Mouse (Mus musculus) frontal cortex, postnatal 10 days (tissue): Measurements from ENCODE around the gene Caprin2.
"Not testable (repeated sequence)": the region's sequence is repeated elsewhere in the genome, so short reads cannot be mapped to it uniquely, and the experiment has no call there.

Experiments
- DNase-seq, 2 experiments: peaks; one replicate each; pipeline ENCODE4 v3.0.0; 2022; ENCODE audit warnings: low spot score in 2 of 2, mixed read lengths in 1 of 2

Caprin2 gene

DNA sequence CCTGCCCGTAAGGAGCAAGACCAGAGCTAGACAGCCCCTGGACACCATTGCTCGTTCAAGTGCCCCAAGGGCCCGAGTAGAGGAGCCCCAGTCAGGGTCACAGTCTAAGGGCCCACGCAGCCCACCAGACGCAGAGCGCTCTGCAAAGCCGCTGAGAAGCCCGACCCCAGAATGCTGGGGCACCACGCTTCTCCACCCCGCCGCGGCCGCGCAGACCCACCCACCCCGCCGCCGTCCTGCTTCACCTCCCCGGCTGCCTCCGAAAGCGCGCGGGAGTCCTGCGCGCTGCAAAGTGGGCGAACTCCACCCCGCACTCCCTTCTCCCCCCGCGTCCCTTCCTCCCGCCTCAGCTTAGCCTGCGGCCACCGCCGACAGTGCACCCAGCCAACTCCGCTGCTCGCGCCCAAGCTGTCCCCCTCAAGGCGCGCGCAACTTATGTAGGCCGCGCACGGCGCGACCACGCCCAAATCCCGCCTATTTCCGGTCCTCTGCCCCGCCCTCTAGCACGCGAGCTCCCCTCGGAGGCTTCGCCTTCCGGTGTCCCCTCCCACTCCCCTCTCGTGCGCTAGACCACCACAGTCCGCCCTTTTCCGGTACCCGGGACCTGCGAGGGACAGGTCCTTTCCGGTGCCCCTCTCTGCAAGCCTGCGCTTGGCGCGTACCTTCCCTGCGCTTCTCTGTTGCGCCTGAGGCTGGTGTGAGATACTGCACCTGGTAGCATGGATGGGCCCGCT is at the start of gene Caprin2:
Caprin2 (minus strand) TSS at position 465 of the 734 bp plus-strand sequence.
- peak; percentile 83 to 88 for DNase-seq

DNA sequence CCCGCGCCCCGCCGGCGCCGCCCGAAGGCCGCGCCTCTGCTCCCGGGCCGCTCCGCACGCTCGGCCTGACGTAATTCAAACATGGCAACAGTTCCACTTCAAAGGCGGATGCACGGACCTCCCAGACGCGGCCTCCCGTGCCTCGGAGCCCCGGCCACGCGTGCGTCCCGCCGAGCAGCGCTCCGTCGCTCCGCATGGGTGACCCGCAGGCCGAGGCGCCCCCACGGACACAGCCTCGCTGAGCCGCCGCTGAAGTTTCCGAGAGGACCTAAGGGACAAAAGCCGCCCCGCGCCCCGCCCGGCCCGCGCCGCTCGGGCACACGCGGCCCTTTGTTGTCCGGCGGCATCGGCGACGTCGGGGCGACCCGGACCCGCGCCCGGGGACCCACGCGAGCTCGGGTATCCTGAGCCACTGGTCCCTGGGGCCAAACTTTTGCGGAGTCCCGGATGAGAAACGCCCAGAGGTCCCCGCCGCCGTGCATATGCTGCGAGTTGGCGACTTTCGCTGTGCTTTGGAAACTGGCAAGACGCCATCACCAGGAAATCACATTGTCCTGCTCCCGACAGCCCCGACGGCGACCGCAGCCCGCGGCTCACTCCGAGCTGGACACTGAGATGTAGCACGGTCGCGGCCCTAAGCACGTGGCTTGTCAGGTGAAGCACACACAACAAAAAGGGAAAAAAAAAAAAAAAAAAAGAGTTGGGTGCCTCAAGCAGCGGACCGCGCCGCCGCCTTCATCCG is 48.9 kb upstream of the Caprin2 start:
- DNase-seq = peak; percentile 14 to 40

DNA sequence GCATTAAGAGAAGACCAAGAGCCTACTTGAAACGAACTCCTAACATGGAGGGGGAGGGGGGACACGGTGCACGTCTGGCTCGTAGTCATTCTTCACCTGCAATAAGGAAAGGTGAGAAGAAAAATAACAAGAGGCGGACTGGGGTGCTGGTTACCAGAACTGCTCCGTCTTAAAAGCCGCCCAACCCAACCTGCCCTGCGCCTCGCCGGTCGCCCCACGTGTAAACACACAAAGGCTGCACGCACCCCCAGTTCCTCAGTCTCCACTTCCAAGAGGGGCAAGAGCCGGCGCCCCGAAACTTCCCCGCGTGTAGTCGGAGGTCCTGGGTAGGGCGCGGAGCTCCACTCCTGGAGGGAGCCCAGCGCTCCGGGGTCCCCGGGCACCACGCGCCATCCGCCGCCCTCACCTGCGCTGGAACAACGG is 48.3 kb upstream of the Caprin2 start:
- DNase-seq = no peak

DNA sequence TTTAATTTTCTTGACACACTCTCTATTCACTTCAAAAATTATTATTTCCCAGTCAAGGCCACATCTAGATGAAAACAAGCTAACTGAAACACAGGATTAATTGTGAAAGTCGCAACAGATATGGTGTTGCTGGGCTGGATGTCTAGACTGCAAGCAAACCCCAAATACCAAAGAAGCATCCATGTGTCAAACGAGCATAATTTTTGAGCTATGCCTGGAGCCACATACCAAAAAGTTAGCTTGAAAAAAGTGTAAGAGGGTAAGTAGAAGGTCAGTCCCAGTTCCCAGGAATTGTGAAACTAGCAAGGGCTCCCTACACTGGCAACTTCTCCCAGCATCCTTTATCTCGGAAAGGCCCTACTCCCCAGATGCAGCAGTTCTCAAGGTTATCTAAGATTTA is 47.7 kb upstream of the Caprin2 start:
- no peak for DNase-seq

DNA sequence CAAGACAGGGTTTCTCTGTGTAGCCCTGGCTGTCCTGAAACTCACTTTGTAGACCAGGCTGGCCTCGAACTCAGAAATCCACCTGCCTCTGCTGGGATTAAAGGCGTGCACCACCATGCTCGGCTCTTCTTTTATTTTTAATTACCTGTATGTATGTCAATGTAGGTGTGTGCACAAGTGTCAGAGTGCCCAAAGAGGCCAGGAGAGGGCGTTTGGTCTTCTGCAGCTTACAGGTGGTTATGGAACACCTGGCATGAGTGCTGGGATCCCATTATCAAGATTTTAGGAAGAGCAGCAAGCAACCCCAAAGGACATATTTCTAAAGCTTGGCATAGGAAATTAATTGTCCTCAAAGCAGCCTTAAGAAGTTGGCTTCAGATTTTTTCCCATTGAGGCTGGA is 46.4 kb upstream of the Caprin2 start:
- DNase-seq = no peak

DNA sequence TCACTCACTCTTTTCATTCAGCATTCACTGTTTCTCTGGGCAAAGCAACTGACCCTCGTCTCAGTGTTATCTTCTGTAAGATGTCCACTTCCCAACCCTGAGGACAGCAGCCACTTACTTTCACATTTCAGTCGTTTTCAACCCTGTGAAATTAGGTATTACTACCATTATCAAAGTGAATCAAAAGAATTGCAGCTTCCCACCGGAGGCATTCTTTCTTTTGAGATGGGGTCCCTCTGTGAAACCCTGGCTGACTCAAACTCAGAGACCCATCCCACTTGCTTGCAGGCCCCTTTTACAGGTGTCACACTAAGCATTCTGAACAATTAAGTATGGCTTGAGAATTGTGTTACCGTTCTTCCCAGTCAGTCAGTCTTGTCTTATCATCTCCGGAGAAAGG is 45.8 kb upstream of the Caprin2 start:
- DNase-seq = no peak

DNA sequence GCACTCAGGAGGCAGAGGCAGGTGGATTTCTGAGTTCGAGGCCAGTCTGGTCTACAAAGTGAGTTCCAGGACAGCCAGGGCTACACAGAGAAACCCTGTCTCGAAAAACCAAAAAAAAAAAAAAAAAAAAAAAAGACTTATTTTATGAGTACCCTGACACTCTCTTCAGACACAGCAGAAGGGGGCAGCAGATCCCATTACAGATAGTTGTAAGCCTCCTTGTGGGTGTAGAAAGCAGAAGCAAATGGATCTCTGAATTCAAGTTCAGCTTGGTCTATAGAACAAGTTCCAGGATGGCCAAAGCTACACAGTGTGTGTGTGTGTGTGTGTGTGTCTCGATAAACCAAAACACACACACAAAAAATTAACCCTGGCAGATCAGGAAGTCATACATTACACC is 44.3 kb upstream of the Caprin2 start:
- not testable (repeated sequence) for DNase-seq

DNA sequence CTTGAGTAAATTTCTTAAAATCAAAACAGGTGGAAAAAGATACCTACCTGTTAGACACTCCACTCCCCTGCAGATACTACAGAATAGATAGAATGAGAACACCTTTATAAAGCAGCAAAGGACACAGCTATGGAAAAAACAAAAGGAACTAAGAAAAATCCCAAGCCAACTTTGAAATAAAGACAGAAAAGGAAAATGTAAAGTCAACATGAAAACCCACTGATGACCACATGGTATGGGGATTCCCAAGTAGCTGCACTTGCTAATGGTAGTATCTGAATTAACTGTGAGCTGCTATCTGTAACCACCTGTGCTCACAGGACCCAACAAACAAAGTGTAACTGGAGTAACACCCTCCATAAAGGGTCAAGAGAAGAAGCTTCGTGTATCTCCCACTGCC is 41.7 kb upstream of the Caprin2 start:
- DNase-seq = no peak

DNA sequence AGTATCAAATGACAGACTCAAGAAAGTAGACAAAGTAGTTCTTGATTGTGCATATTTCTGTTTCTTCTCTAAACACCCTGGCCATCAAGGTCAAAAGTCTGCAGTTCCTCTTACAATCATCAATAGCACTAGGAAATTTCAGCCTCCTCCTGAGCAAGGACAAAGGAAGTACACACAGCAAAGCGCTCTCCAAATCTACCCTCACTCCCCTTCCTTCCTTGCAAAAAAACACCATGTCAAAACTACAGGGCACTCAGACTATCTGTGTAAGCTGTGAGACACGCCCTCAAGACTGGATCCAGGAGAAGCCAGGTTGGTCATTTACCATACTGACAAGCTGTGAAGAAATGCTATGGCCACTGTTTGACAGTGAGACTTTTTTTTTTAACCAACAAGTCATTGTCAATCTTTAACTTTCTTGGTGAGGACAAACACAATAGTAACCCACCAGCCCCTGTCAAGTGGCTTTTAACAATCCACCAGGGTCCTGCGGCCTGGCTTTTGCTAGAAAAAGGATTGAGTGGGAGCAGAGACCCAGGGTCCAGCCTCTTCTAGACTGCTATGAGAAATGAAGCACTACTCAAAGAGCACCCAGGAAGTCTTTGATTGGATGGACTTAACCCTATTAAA is 39.0 kb upstream of the Caprin2 start:
- no peak for DNase-seq

DNA sequence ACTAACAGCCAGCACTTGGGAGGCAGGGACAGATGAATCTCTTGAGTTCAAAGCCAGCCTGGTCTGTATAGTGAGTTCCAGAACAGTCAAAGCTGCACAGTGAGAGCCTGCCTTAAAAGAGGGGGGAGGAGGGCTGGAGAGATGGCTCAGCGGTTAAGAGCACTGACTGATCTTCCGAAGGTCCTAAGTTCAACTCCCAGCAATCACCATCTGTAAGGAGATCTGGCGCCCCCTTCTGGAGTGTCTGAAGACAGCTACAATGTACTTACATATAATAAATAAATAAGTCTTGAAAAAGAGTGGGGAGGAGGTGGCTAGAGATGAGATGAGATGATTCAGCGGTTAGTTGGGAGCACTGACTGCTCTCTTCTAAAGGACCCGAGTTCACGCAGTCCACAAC is 35.2 kb upstream of the Caprin2 start:
- DNase-seq = no peak

DNA sequence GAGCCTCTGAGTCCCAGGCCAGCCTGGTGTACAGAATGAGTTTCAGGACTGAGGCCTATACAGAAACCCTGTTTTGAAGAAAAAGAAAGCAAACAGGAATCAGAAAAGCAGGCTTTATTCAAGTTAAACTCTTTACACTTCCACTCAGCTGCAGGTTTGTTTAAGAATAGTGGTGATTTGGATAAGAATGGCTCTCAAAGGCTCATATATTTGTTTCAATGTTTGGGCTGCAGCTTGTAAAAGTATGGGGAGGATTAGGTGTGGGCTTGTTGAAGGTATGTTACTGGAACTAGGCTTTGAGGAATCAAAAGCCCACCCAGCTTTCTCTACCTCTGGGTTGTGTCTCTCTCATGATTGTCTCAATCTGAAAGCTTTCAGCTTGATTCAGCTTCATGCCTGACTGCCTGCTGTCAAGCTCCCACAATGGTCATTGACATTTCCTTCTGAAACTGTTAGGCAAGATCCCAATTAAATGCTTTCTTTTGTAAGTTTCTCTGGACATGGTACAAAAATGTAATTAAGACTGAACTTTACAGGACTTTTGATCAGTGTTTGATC is 22.9 kb upstream of the Caprin2 start:
- DNase-seq = no peak

DNA sequence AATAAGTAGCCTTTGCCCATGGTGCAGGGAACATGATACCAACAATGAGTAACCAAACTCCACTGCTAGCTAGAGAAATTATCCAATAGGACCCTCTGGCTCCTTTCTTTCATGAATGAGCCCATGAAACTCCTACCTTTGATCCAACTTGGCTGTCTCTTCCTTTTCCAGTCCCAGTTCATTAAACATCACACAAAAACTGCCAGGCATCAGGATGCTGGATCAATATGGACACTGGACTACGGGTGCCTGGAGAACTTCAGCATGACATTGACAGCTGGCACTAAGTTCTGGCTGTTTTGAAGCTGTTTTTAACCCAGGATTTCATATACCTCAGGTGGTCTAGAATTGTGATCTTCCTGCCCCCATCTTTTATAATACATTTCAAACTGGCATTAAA is 21.6 kb upstream of the Caprin2 start:
- DNase-seq = no peak

DNA sequence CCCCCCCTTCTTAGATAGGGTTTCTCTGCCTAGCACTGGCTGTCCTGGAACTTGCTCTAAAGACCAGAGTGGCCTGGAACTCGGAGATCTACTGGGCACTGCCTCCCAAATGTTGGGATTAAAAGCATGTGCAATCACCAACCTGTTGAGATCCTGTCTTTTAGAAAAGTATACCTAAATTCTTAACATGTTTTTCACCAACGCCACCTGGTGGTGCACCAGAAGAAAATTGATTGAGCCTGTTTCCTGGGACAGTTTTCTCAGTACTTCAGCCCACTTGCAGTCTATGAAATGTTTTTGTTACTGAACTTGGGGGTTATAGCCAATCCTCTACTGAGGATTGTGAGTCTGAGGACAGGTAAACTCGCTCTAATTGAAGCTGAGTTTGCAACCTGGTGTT is 20.8 kb upstream of the Caprin2 start:
- no peak for DNase-seq

DNA sequence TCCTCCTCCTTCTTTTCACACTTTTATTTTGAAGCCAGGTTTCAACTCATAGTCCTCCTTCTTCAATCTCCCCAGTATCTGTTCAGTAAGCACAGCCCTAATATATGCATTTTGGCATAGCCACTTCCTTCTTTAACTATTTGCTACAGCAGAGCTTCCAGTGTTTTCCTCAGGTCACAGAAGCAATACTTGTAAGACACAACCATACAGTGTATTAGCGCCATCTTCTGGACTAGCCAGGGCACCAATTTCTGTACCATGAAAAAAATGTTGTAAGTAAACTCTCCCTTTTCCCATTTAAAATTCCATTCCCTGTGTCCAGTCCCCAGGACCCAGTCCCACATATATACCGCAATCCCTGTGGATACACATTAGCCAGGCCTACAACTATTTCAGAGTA is 17.9 kb upstream of the Caprin2 start:
- peak; percentile 9 to 49 for DNase-seq

DNA sequence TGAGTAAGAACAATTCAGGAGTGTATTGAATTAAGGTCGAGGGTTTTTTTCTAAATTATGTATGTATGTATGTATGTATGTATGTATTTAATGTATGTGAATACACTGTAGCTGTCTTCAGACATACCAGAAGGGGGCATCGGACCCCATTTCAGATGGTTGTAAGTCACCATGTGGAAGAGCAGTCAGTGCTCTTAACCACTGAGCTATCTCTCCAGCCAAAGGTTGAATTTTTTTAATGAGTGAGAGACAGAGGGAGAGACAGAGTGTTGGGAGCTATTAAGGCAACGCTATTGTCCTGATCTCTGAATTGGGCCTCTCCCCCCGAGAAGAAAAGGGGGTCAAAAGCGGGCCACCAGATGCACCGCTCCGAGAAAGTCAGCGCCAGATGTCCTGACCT is 15.9 kb upstream of the Caprin2 start:
- DNase-seq = not testable (repeated sequence)

DNA sequence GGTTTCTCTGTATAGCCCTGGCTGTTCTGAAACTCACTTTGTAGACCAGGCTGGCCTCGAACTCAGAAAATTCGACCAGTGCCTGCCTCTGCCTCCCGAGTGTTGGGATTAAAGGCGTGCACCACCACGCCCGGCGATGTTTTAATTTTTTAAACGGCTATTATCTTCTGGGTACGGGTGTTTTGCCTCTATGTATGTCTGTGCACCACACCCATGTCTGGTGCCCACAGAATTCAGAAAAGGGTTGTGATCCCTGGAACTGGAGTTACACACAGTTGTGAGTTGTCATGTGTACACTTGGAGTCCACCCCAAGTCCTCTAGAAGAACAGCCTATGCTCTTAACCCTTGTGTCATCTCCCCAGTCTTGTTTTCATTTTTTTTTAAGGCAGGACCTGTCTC is 10.9 kb upstream of the Caprin2 start:
- no peak for DNase-seq

DNA sequence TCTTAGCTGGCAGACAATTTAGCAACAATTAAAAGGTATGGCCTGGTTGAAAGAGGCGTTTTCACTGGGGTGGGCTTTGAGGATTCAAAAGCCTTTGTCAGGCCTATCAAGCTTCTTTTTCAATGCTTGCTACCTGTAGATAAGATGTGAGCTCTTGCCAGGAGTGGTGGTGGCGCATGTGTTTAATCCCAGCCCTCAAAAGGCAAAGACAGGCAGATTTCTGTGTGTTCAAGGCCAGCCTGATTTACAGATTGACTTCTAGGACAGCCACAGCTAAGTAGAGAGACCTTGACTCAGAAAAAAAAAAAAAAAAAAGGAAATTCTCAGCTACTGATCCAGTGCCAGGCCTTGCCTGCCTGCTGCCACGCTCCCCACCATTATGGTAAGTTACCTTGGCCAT is 6.7 kb upstream of the Caprin2 start:
- DNase-seq = no peak

DNA sequence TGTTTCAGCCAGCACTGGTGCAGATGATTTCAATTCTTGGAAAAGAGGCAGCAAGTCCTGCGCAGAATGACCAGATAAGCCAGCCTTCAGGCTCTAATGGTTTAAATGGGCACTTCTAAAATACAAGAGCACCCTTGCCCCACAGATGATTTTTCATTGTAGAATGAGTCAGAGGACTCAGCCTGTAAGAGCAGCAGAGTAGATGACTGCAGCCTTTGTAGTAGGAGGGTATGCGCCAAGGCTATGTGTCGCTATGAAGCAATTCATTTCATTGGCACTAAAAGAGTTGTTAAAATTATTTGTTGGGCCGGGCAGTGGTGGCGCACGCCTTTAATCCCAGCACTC is 442 bp upstream of the Caprin2 start:
- DNase-seq = no peak

DNA sequence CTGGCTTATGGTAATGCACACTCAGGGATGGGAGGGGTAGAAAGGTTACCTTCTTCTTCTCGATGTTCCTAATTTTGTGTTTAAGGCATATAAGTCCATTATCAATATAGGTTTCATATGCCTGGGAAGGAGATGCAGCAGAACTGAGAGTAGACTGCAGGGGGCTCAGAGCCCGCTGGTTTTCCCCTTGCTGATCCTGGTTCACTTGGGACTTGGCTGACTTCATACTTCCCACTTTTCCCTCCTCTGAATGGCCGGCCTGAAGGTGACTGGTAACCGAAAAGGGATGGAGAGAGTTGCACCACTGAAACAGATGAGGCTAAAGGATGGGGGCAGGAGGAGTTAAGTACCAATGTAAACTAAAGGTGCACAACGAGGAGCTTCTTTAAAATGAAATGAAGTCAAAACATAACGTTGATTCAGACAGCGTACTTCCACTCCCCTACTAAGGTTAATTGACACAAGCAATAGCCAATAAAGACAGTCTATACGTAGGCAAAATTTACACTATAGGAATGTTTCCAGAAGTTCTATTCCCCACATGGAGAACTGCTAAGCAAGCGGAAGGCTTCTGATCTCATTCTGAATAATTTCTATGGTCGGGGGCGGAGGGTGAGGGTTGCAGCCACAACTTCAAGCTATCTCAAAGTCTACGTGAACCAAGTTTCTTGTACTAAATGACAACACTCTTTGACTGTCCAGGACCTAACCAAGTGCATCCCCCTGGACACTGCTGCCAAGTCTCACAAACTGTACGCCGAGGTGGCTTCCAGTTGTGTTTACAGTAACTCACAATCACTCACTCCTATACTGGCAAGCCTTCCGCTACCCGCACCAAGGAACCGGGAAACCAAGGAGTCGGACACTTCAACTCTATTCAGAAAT is 907 bp downstream of the Caprin2 start:
- no peak for DNase-seq

DNA sequence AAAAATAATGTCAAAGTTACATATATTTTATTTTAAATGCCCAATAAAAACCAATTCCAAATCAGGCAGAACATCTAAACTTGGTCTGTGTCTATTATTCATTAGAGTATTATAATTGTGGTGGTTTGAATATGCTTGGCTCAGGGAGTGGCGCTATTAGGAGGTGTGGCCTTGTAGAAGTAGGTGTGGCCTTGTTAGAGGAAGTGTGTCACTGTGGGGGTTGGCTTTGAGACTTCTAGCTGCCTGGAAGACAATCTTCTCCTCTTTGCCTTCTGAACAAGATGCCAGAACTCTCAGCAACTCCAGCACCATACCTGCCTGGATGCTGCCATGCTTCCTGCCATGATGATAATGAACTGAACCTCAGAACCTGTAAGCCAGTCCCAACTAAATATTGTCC is 22.1 kb downstream of the Caprin2 start:
- no peak for DNase-seq

DNA sequence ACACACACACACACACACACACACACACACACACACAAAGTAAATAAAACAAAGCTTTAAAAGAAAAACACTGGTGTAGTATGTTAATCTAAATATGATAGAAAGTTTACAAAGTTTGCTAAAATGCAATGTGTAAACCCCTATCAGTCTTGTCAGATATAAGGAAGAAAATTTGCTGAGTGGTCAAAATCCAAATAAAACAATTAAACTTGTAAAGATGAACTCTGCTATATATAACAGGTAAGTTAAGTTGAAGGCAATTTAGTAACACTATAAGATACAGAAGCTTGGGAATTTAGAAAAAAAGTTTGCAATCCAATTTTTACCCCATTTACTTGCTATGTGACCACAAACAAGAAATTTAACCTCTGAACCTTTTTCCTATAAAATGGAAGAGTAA is 50.4 kb downstream of the Caprin2 start:
- DNase-seq = no peak

DNA sequence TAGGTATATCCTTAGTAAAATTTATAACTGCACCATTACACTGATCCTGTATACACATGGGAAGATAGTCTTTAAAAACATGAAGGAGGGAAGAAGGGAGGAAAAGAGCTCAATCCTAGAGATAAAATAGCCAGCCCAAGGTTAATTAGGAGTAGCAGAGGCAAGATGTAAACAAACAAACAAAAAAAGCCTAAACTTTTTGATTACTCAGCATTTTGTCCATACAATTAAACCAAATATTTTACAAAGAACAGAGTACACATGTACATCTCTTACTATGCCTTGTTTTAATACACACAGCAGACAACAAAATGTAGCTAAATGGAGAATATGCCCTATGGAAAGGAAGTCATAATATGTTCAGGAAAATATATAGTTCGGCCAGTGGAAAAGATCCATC is 54.3 kb downstream of the Caprin2 start:
- no peak for DNase-seq
